Mouse (Mus musculus) hindbrain, embryonic 11.5 days (tissue): ENCODE results near the gene Arhgap25. TPM values are rescaled to one million over a fixed set of nuclear protein-coding genes. Genes with fewer than 3 reads are reported as not detected.
"Not testable (repeated sequence)": the region's sequence is repeated elsewhere in the genome, so short reads cannot be mapped to it uniquely, and the experiment has no call there.

ENCODE experiments used
- ATAC-seq: fragments of 200-750 bp; cut with Nextera tagmentation; 2 replicates; pipeline ENCODE4 v1.8.0; 2017; ENCODE audit warnings: mild to moderate bottlenecking, moderate TSS enrichment, moderate library complexity; ENCODE audit not compliant: low FRiP score
- DNase-seq: peaks from one replicate; pipeline ENCODE4 v3.0.0-alpha.2; 2015; ENCODE audit warnings: low spot score
- H3K27ac ChIP-seq: fragments of 300-500 bp; sonication (generic); 2 replicates; pipeline ENCODE4 v1.5.1; 2014; ENCODE audit warnings: mild to moderate bottlenecking, low read depth, low read length
- H3K27me3 ChIP-seq: fragments of 300-500 bp; sonication (generic); 2 replicates; pipeline ENCODE4 v1.6.1; 2014; ENCODE audit warnings: mild to moderate bottlenecking, low read length, moderate library complexity, mixed read lengths; ENCODE audit not compliant: control insufficient read depth, insufficient read depth
- H3K36me3 ChIP-seq: fragments of 300-500 bp; sonication (generic); 2 replicates; pipeline ENCODE4 v1.6.1; 2014; ENCODE audit warnings: mild to moderate bottlenecking, low read length, moderate library complexity, mixed read lengths; ENCODE audit not compliant: control insufficient read depth, insufficient read depth
- H3K4me1 ChIP-seq: fragments of 300-500 bp; sonication (generic); replicated peaks from 2 replicates; pipeline ENCODE4 v1.6.1; 2014; ENCODE audit warnings: low read length, mixed read lengths; ENCODE audit not compliant: control insufficient read depth, insufficient read depth
- H3K4me2 ChIP-seq: fragments of 300-500 bp; sonication (generic); replicated peaks from 2 replicates; pipeline ENCODE4 v1.6.1; 2014; ENCODE audit warnings: mild to moderate bottlenecking, low read depth, low read length
- H3K4me3 ChIP-seq: fragments of 300-500 bp; sonication (generic); 2 replicates; pipeline ENCODE4 v1.5.1; 2014; ENCODE audit warnings: low read depth, low read length
- H3K9ac ChIP-seq: fragments of 300-500 bp; sonication (generic); 2 replicates; pipeline ENCODE4 v1.6.1; 2014; ENCODE audit warnings: low read depth, low read length
- H3K9me3 ChIP-seq: fragments of 300-500 bp; sonication (generic); 2 replicates; pipeline ENCODE4 v1.6.1; 2016; ENCODE audit warnings: low read length; ENCODE audit not compliant: control insufficient read depth
- WGBS: fragments of 180-500 bp; shearing (Covaris S2); extraction: QIAGEN DNeasy Blood & Tissue Kit; methylation state at CpG from one replicate; pipeline ENCODE4 v1.1.7; 2014; 5-methylcytosine and 5-hydroxymethylcytosine counted together
- polyA plus RNA-seq: library from polyadenylated mRNA; unstranded; fragments of >200 nt; fragmentation: Nextera tagmentation; extraction: Ambion mirVana; gene quantifications from 2 replicates; pipeline ENCODE4 v1.2.1, GENCODE M21; 2014

Gene Arhgap25
- 2.6 and 3.2 TPM in 2 replicates for polyA plus RNA-seq

DNA sequence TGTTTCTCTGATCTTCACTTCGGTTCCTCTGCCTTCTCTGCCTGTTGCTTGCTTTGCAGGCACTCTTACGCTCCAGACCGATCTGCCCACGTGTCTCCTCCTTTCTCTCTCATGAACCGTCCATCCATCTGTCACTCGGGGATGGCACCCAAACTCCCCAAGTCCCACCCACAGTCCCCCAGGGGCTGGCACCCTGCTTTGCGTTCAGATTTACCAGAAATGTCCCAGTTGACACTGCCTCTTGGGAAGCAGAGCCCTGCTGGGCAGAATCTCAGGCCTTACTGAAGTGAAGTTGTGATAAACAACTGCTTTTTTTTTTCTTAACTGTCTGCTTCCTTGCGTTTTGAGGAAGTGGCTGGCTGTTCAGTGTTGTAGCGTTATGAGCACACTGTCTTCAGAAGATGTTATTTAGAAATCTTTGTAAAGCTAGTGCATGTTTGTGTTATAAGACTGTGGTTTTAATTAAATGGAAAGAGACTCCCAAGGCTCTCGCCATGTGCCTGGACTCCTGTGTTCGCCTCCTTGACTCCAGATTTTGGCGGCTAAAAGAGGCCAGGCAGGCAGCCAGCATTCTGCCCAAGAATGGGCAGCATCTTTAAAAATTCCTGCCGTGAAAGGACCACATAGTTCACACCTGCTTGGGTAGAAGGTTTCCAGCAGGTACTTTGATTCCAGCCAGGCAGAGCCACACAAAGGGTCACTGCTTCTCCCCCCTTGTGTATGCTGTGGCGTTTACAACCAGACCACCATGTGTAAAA lies at the start of gene Arhgap25:
Arhgap25 (minus strand) TSS at position 307 of the 758 bp plus-strand sequence.
- H3K9ac ChIP-seq = no peak within 1 kb of the TSS
- no peak within 1 kb of the TSS for H3K27ac ChIP-seq
- no peak for DNase-seq
- no peaks in the 10 kb centered on the region for H3K4me1 ChIP-seq
- H3K9me3 ChIP-seq = no peaks in the 10 kb centered on the region
- 64% methylated on average over 14 of the region's 14 CpGs for WGBS
- no peak for ATAC-seq
- H3K4me3 ChIP-seq = no peak within 1 kb of the TSS
- no peaks in the 10 kb centered on the region for H3K36me3 ChIP-seq
- no peak within 1 kb of the TSS for H3K4me2 ChIP-seq
- H3K27me3 ChIP-seq = no peaks in the 10 kb centered on the region

DNA sequence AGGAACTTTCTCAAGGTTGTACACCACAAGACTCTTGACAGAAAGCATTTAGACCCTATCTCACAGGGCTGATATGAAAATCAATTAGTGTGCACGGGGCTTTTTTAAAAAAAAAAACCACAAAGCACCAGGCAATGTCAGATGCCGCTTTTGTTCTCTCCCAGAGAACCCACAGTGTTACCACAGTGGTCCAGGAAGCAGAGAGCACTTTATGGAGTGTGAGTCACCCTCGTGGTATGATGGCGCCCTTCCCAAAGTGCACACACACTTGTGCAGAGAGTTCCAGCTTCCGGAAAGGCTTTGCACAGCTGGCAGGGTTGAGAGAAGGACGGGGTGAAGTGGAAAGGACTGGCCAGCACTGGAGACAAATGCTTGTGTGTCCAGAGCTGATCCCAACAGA lies 49.4 kb upstream of the Arhgap25 start:
- Histone ChIP-seq H3K27ac (no peak overlapping the region), H3K36me3 (no peaks in the 10 kb centered on the region), H3K9ac (no peak overlapping the region), H3K4me3 (no peak overlapping the region), H3K4me1 (no peaks in the 10 kb centered on the region), H3K27me3 (no peaks in the 10 kb centered on the region), H3K4me2 (no peak overlapping the region), H3K9me3 (no peaks in the 10 kb centered on the region)
- DNase-seq = no peak
- 79% methylated on average over 6 of the region's 6 CpGs for WGBS
- no peak for ATAC-seq

DNA sequence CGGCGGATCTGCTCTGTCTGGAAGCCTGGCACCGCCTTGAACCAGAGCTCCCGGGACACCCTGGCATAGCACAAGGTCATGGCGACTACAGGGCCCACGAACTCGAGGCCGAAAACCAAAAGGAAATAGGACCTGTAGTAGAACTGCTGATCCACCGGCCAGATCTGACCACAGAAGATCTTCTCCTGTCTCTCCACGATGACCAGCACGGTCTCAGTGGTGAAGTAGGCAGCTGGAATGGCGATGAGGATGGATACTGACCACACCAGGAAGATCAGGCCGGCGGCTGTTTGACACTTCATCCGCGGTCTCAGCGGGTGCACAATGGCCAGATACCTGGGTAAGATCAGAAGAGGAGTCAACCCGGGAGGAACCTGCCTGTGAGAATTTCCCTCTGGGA lies 48.5 kb upstream of the Arhgap25 start:
- Histone ChIP-seq H3K9me3 (no peaks in the 10 kb centered on the region), H3K4me3 (no peak overlapping the region), H3K4me1 (no peaks in the 10 kb centered on the region), H3K27ac (no peak overlapping the region), H3K36me3 (no peaks in the 10 kb centered on the region), H3K4me2 (no peak overlapping the region), H3K27me3 (no peaks in the 10 kb centered on the region), H3K9ac (no peak overlapping the region)
- WGBS = 80% methylated on average over 18 of the region's 18 CpGs
- no peak for DNase-seq
- no peak for ATAC-seq

DNA sequence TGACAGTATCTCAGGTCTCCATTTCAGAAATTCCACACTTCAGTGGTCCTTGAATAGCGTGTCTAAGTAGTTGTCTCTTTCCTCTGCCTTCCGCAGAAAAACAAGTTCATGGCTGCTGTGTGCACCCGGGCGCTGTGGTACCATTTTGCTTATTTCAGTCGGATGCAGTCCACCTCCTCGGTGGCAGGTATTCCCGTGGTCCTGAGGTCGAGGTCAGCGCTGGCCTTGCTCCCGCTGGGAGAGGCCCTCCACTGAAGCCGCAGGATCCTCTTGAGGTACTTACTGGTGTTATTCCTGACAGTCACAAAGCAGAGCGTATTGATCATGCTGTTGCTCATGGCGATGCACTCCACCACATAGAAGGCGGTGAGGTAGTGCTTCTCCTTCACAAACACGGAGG lies 48.0 kb upstream of the Arhgap25 start:
- H3K36me3 ChIP-seq = no peaks in the 10 kb centered on the region
- WGBS = 87% methylated on average over 15 of the region's 15 CpGs
- H3K27me3 ChIP-seq = no peaks in the 10 kb centered on the region
- no peak overlapping the region for H3K4me2 ChIP-seq
- H3K4me3 ChIP-seq = no peak overlapping the region
- H3K27ac ChIP-seq = no peak overlapping the region
- H3K9me3 ChIP-seq = no peaks in the 10 kb centered on the region
- ATAC-seq (no peak), DNase-seq (no peak)
- no peak overlapping the region for H3K9ac ChIP-seq
- no peaks in the 10 kb centered on the region for H3K4me1 ChIP-seq

DNA sequence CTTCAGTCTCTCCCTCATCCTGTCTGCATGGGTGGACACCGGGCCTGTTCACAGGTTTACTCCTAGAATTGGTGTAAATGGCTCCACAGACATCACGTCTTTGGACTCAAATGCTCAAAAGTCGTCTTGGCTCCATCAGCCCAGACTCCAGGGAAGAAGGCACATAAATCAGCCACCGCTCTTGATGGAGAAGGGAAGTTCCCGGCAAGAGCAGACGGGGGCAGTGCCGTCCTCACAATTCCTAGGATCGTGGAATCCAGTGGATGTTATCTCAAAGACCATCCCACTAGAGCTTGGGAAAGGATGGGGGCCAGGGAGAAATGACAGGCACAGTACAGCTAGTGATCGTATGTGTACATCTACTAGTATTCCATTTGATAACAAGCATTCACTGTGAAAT lies 45.2 kb upstream of the Arhgap25 start:
- Histone ChIP-seq H3K27me3 (no peaks in the 10 kb centered on the region), H3K9ac (no peak overlapping the region), H3K36me3 (no peaks in the 10 kb centered on the region), H3K4me1 (no peaks in the 10 kb centered on the region), H3K27ac (no peak overlapping the region), H3K9me3 (no peaks in the 10 kb centered on the region), H3K4me2 (no peak overlapping the region), H3K4me3 (no peak overlapping the region)
- 38% methylated on average over 9 of the region's 9 CpGs for WGBS
- ATAC-seq = no peak
- peak; percentile 33 for DNase-seq

DNA sequence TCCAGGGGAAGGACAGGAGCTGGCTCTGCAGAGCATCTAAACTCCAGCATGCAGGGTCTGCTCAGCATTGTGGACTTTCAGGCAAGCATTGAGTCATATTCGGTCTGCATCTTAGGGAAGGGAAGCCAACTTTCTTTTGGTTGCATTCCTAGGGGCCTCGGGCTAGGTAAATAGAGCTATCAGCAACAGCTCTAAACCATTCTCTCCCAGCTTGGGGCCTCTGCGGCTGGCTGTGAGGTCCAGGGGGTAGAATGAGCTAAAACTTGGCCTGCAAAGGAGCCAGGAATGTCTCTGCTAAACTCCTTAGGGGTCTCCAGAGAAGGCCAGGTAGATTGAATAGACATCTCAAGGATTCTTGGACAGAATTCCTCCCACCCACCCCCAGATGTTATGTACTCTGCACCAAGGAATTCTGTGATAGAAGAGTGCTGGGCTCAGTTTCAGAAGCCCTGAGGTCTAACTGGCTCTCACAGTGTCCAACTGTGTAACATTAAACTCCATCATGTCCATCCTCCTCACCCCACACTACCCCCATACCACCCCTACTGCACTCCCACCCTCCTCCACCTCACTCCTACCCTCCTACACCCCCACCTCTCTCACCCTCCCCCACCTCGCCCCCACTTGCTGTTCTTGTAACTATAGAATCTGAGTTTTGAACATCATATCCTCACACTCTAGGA lies 43.7 kb upstream of the Arhgap25 start:
- 46% methylated on average over 4 of the region's 4 CpGs for WGBS
- Histone ChIP-seq H3K36me3 (no peaks in the 10 kb centered on the region), H3K27ac (no peak overlapping the region), H3K4me2 (no peak overlapping the region), H3K27me3 (no peaks in the 10 kb centered on the region), H3K9me3 (no peaks in the 10 kb centered on the region), H3K9ac (no peak overlapping the region), H3K4me3 (no peak overlapping the region), H3K4me1 (no peaks in the 10 kb centered on the region)
- DNase-seq = no peak
- ATAC-seq = no peak

DNA sequence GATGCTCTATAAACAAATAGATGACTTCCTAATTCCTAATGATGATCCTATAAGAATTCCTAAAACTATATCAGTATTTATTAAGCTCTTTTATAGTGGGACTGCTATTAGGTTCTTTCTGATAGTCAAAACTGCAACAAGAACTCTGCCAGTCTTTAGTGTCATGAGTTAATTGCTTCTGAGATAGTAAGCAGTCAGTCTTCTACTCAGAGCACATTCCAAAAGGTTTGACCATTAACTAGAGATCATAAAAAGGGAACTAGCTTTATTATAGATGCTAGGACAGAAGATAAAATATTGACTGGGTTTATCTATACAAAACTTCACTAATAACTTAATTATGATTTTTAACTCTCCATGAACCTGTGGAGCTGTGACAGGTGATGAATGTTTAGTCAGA lies 38.8 kb upstream of the Arhgap25 start:
- H3K36me3 ChIP-seq, H3K4me2 ChIP-seq, H3K27me3 ChIP-seq, H3K9me3 ChIP-seq, DNase-seq, ATAC-seq, H3K9ac ChIP-seq, H3K4me1 ChIP-seq, H3K27ac ChIP-seq, H3K4me3 ChIP-seq: not testable (repeated sequence)

DNA sequence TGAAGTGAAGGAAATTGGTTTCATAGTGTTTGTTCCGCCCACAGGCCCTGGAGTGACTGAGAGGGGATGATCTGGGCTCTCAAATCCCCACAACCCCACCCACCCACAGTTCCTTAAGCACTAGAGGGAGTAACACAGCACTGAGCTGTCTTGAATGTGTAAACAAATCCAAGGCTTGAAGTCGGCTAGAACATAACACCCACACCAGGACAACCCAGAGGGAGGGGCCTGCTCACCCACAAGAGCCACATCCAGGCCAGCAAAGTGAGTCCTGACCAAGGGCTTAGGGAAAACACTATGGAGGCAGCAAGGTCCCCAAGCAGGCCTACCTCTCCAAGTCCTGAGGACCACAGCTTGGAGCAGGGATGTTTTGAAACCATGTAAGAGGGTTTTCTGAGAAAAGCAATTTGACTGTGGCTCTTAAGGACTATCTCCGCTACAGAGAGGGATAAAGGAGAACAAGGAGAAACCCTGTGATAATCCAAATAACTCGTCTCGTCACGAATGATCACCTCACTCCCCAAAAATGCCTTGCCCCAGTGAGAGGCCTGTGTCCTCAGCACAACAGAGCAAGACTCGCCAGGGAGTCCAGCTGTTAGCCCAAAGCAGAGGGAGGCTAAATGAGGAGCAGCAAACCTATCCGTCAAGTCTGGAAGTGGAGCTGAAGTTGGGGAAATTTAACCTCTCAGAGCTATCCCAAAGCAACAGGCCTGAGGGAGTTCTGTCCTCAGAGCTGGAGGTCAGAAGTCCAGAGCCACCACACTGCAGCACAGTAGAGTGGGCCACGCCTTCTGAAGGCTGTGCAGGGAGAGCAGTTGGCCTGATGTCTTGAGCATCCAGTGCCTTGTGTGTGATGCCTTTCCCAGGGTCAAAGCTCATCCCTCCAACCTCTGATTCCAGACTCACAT lies 34.9 kb upstream of the Arhgap25 start:
- no peak for ATAC-seq
- no peak overlapping the region for H3K4me2 ChIP-seq
- H3K27me3 ChIP-seq = no peaks in the 10 kb centered on the region
- no peaks in the 10 kb centered on the region for H3K9me3 ChIP-seq
- H3K4me1 ChIP-seq = no peaks in the 10 kb centered on the region
- DNase-seq = no peak
- H3K36me3 ChIP-seq = no peaks in the 10 kb centered on the region
- H3K9ac ChIP-seq = no peak overlapping the region
- no peak overlapping the region for H3K4me3 ChIP-seq
- H3K27ac ChIP-seq = no peak overlapping the region
- WGBS = 63% methylated on average over 9 of the region's 9 CpGs
